Mouse (Mus musculus): ENCODE data around the gene S100a3.
A peak's percentile ranks its signal among the peaks of the same experiment; 100 is the strongest.

Gene S100a3

GRCm38 (mm10) chr3:90575320-90575719, 14.9 kb downstream of the S100a3 start:
- no peak for DNase-seq

GRCm38 (mm10) chr3:90576351-90577001, 16.1 kb downstream of the S100a3 start:
- no peak for DNase-seq

GRCm38 (mm10) chr3:90579433-90579832, 19.1 kb downstream of the S100a3 start:
- no peak for DNase-seq

- no peak for DNase-seq
Measured at GRCm38 (mm10) chr3:90581141-90581540, 20.8 kb downstream of the S100a3 start.

GRCm38 (mm10) chr3:90582156-90582555, 21.8 kb downstream of the S100a3 start:
- DNase-seq: no peak

- no peak for DNase-seq
Measured at GRCm38 (mm10) chr3:90582556-90582955, 22.2 kb downstream of the S100a3 start.

- no peak for DNase-seq
Measured at GRCm38 (mm10) chr3:90583893-90584292, 23.5 kb downstream of the S100a3 start.

GRCm38 (mm10) chr3:90585595-90585994, 25.2 kb downstream of the S100a3 start:
- peak; percentile 28 for DNase-seq

- no peak for DNase-seq
Measured at GRCm38 (mm10) chr3:90586016-90586643, 25.8 kb downstream of the S100a3 start.

- DNase-seq: no peak
Measured at GRCm38 (mm10) chr3:90586906-90587305, 26.5 kb downstream of the S100a3 start.

- DNase-seq: no peak
Measured at GRCm38 (mm10) chr3:90587361-90588101, 27.2 kb downstream of the S100a3 start.

GRCm38 (mm10) chr3:90589390-90589789, 29.0 kb downstream of the S100a3 start:
- no peak for DNase-seq

GRCm38 (mm10) chr3:90589947-90590346, 29.6 kb downstream of the S100a3 start, which contains the start of gene S100a2:
TSS of gene S100a2 (plus strand) at chr3:90590247.
- no peak for DNase-seq

GRCm38 (mm10) chr3:90594466-90594865, 34.1 kb downstream of the S100a3 start:
- DNase-seq: no peak

- no peak for DNase-seq
Measured at GRCm38 (mm10) chr3:90595556-90595955, 35.2 kb downstream of the S100a3 start.

- no peak for DNase-seq
Measured at GRCm38 (mm10) chr3:90596810-90597209, 36.4 kb downstream of the S100a3 start.

- no peak for DNase-seq
Measured at GRCm38 (mm10) chr3:90597736-90598135, 37.4 kb downstream of the S100a3 start.

GRCm38 (mm10) chr3:90598212-90598611, 37.8 kb downstream of the S100a3 start:
- DNase-seq: no peak

- no peak for DNase-seq
Measured at GRCm38 (mm10) chr3:90599401-90599800, 39.0 kb downstream of the S100a3 start.

GRCm38 (mm10) chr3:90600036-90600435, 39.7 kb downstream of the S100a3 start:
- DNase-seq: no peak

- DNase-seq: no peak
Measured at GRCm38 (mm10) chr3:90600458-90601195, 40.2 kb downstream of the S100a3 start.

- DNase-seq: no peak
Measured at GRCm38 (mm10) chr3:90601486-90602110, 41.2 kb downstream of the S100a3 start, which contains the start of gene Gm42674. TSS of gene Gm42674 (plus strand) at chr3:90601904.

GRCm38 (mm10) chr3:90603623-90604022, 43.2 kb downstream of the S100a3 start, which contains the start of gene S100a4:
TSS of gene S100a4 (plus strand) at chr3:90603771.
- DNase-seq: no peak
